Mouse (Mus musculus): Measurements from ENCODE around the gene Olfr418.
"Not testable (repeated sequence)": the region's sequence is repeated elsewhere in the genome, so short reads cannot be mapped to it uniquely, and the experiment has no call there.

Olfr418 gene

DNA sequence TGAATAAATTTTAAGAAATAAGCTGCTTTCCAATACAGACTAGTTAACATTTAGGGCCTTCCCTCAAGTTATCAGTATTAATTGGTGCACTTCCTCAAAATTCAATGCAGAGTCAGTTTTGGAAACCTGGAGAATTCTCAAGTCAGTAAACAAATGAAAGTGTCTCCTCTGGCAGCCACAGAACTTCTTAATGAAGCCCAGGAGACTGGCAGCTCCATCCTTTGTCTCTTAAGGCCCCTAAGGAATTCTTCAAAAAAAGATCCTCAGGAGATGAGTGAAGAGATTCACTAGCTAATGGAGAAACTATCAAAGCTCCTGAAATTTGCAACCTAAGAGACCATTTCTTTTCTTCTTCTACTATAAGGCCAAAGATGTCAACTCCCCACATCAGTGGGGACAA, at the start of gene Olfr418:
Olfr418 (plus strand) TSS at position 301 of the 400 bp plus-strand sequence.
- DNase-seq (ENCODE audit: low read depth, low spot score) = no peak

DNA sequence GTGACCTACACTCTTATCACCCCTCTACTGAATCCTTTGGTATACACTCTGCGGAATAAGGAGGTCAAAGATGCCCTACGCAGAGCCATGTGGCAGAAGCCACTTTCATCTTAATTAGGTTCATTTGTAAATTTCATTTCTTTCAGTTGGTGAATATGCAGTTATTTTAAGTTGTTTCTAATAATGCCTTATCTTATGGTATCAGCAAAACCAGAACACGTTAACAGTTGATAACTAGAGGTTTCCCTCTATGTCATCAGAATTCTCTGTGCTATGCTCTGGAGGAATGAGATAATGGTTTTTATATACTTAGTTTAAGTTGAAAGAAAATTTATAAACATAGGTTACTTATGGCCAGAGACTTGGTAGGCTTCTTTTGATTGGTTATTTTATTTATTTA, 49.3 kb upstream of the Olfr418 start:
- no peak for DNase-seq (ENCODE audit: low read depth, low spot score)

DNA sequence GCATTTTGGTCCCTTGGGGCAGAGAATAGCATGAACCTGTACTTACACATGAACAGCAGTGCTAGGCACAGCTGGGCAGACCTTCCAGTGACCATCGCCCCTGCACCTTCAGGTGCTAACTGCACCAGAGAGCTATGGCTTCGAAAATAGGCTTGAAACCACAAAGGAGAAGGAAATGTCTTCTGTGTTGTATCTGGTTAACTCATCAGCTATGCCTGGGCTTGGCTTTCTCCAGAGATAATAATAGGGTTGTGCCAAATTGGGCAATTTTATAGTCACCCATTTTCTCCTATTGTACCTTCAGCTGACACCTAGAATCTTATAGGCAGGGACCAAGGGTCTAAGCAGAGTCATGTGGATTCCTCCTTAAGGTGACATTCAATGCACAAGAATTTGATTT, 38.7 kb upstream of the Olfr418 start, which contains the start of gene Fcer1a:
Fcer1a (minus strand) TSS at position 134 of the 400 bp plus-strand sequence.
- DNase-seq (ENCODE audit: low read depth, low spot score) = no peak

DNA sequence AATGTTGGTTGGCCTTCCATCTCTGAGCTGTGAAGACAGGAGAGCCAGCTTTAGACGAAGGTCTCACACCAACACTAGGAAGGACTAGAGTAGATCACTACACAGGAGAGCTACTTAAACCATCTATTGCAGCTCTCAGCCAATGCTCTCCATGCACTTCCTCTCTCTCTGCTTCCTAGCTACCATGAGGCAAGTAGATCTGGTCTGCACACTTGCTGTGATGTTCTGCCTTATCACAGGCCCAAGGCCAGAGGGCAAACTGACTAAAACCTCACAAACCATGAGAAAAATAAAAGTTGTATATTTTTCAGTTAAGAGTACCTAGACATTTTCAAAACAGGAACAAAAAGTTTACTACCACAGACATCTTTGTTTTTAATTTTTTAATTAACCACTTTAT, 28.8 kb upstream of the Olfr418 start:
- DNase-seq (ENCODE audit: low read depth, low spot score) = not testable (repeated sequence)

DNA sequence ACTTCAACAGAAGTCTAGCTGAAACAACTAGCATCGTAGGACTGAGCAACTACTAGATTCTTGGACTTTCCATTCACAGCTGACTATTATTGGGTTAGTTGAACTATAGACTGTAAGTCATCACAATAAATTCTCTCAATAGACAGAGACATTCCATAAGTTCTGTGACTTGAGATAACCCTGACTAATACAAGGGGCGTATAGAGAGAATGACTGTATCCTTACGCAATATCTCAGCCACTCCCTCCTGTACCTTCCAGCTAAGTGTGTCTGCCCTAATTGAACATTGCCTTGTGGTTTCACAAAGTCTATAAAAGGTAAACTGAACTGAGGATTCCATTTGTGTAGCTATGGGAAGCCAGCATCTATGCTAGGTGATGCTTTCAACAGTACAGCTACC, 15.9 kb upstream of the Olfr418 start:
- DNase-seq (ENCODE audit: low read depth, low spot score) = no peak

DNA sequence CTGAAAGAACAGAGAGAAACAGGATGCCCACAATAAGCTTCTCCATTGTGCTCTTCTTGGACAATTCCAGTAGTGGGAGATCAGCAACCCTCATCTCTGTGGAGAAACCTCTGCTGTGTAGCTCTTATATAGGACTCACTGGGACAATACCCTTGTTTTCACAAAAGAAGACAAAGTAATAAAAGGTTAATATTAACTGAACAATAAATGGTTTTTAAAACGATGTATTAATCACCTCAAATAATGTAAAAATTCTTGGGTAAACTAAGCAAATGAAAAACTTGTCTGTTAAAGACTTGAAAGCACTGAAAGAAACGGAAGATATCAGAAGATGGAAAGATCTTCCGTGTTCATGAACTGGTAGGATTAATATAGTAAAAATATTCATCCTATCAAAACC, 11.9 kb downstream of the Olfr418 start, which contains the start of gene Mptx2:
Mptx2 (minus strand) TSS at position 101 of the 400 bp plus-strand sequence.
- DNase-seq (ENCODE audit: low read depth, low spot score) = no peak

DNA sequence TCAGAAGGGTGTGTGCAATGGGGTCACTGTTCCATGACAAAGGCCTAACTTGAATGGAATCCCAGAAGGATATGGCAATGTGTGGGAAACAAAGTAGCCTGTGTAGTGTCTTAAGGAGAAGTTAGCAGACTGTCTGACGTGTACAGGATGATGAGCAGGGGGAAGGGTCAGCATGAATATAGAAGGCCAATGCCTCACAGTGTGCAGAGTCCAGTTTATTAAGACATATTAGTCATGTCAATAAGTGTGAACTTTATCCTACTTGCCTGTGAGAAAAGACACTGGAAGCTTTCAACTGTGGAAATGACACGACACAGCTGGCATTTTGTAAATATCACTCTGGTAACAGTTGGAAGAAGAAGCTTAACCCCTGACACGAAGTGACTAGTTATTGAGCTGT, 37.0 kb downstream of the Olfr418 start:
- not testable (repeated sequence) for DNase-seq (ENCODE audit: low read depth, low spot score)

DNA sequence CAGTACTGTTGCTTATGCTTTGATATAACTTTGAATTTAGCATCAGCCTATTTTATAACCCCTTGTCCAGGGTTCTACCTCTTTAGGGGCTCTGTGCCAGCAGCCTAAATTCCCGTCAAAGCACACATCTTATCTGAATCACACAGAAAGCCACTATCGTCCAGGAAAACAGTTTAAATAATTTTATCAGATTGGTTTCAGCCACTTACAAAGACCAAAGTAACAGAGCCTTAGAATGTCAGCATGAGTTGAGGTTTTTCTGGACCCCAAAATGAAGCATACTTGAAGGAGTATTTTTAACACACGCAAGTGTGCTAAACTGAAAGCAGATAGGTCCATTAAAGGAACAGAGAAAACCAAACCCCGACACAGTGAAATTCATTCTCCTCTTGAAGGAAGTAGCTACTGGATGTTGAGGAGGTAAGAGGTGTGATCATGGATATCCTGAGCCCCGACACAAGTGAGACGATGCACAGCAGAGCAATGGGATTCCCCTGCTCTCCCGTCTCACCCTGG, 47.8 kb downstream of the Olfr418 start:
- not testable (repeated sequence) for DNase-seq (ENCODE audit: low read depth, low spot score)

DNA sequence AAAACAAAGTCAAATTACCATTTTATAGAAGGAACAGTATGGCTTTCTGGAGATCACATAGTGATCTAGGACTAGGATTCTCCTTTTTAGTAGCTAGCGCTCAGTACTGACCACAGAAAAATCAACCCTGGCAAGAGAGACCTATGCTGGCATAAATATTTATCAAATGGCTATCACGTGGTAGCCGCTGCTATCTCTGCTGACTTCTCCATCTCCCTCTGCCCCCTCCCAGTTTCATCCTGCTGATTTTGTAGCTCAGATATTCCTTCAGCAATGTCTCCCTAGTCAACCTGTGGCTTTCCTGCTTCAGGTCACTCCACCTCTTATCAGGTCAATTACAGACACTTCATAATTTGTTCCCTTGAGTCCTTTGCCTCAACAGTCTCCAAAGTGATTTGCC, 49.9 kb downstream of the Olfr418 start:
- DNase-seq (ENCODE audit: low read depth, low spot score) = no peak

DNA sequence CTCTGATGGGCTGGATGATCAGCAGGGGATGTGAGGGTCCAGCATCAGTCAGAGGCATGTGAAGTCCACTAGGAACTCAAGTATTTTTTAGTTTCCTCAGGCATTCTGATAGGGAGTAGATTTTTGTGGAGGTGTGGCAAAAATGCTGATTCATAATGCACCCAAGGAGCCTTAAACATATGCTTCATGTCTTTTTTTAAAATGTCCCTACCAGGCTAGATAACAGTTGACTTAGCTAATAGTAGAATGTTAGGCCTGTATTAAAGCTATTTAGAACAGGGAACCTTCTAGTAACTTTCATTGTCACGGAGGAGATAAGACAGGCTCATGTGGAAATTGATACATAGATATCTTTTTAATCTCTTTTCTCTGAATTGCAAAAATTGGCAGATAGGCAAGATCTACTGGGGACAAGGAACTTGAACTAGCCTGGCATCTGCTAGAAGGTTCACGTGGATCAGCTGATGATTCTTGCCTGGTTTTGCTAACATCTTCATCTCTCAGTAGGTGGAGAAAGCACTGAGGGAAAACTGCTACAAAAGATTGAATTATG, 52.2 kb downstream of the Olfr418 start:
- no peak for DNase-seq (ENCODE audit: low read depth, low spot score)

DNA sequence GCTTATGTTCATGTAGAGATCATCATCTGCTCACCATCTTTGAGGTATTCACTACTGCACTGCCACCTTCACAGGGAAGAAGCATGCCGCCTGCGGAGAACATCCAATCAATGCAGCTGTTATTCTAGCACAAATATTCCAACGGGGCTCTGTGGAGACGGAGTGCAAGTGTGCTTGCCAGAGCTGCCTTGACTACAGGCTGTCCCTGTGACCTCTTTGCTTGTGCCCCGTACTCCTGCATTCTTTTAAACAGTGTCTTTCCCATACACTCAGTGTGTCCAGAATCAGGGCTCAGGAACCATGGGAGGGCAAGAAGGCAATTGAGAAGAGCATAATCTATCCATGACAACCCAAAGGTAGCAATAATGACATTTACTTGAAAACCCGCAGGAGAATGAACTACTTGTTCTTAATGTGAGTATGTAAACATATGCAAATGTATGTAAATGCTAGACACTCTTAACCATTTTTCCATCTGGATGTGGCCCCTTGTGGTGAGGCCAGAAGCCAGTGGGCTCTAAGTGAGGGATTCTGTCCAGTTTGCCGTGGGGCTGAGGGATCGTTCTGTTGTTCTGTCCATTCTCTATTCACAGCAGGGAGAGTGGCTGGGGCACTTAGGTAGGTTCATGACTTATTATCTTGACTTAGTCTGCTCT, 55.9 kb downstream of the Olfr418 start:
- DNase-seq (ENCODE audit: low read depth, low spot score) = no peak

DNA sequence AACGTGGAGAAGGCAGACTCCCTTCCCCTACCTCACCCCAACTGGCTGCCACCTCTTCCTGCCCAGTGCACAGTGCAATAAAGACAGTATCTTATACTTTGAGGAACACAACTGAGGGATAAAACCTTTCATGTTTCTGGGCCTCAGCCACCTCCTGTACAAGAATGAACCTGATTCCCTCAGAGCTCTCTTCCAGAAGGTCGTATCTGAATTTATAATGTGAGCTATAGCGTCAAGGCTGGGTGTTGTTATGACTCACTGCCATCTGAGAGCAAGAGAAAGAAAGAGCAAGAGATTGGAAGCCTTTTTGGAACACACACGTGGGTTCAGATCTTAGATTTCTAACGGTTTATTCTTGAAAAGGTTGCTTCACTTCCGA, 56.4 kb downstream of the Olfr418 start:
- DNase-seq (ENCODE audit: low read depth, low spot score) = no peak
